Mouse (Mus musculus): Measurements from ENCODE around the gene Gm11555.
"Not testable (repeated sequence)": the region's sequence is repeated elsewhere in the genome, so short reads cannot be mapped to it uniquely, and the experiment has no call there.

Gm11555 gene

DNA sequence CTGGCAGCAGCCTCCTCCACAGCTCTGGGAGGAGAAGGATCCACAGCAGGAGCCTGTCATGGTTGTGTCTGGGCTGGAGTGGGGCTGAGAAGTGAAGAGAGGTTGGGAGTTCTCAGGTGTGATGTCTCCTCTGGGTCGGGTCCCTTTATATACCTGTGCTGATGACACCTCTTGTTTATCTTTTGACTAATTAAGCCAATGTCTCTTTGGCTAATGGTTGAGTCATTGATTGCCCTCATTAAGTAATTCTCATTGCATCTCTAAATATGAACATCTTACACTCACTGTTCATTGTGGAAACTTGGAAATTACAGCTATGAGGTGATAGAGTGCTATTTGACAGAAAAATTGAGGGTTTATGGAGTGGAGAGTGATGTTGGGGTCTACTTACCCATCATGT is 46.8 kb downstream of the Gm11555 start, which contains the start of gene Gm11938:
Gene Gm11938, minus strand, starts transcription at position 101 of the 400 bp plus-strand sequence.
- DNase-seq (ENCODE audit: inconsistent ontology term): not testable (repeated sequence)

Data from Muller cell, postnatal 12 days (primary cell).